Mouse (Mus musculus): ENCODE measurements around the gene Ggt1. TPM values are rescaled to one million over a fixed set of nuclear protein-coding genes. Genes with fewer than 3 reads are reported as not detected.

Ggt1 gene
- polyA plus RNA-seq, 1 experiment from 2014 or later: 2.1 TPM

GRCm38 (mm10) chr10:75626991-75627390, 65.6 kb downstream of the Ggt1 start:
- ChIA-PET CTCF (no interaction called here), POLR2A (no interaction called here)
- no peaks in the 10 kb centered on the region for H3K27me3 ChIP-seq
- TF ChIP-seq CTCF (IDR thresholded peaks at IDR 0.05): no peak
- in situ Hi-C loops (cut with MboI; ENCODE audit: low pct_unique_long_range_greater_than_20kb): no loop called here
- DNase-seq (ENCODE audit: low read depth, low spot score) (no peak), ATAC-seq (no peak)

- DNase-seq (ENCODE audit: low read depth, low spot score): no peak
- ChIA-PET POLR2A (no interaction called here), CTCF (no interaction called here)
- no peaks in the 10 kb centered on the region for H3K27me3 ChIP-seq
- no peak for ATAC-seq
- in situ Hi-C loops (cut with MboI; ENCODE audit: low pct_unique_long_range_greater_than_20kb): no loop called here
- TF ChIP-seq CTCF (IDR thresholded peaks at IDR 0.05): no peak
Measured at GRCm38 (mm10) chr10:75627490-75627889, 66.1 kb downstream of the Ggt1 start.

- DNase-seq (ENCODE audit: low read depth, low spot score) (no peak), ATAC-seq (no peak)
- CTCF ChIA-PET: no interaction called here
- in situ Hi-C loops (cut with MboI; ENCODE audit: low pct_unique_long_range_greater_than_20kb): no loop called here
- no peaks in the 10 kb centered on the region for H3K27me3 ChIP-seq
- POLR2A ChIA-PET: interaction anchor here (0.9 kb wide), 1 partner anchor 49 kb away, joined by 11 read pairs; no protein-coding TSS in a partner anchor
- TF ChIP-seq CTCF (IDR thresholded peaks at IDR 0.05): no peak
Measured at GRCm38 (mm10) chr10:75632633-75633032, 71.2 kb downstream of the Ggt1 start.

- ATAC-seq (no peak), DNase-seq (ENCODE audit: low read depth, low spot score) (no peak)
- no peaks in the 10 kb centered on the region for H3K27me3 ChIP-seq
- TF ChIP-seq CTCF (IDR thresholded peaks at IDR 0.05): no peak
- POLR2A ChIA-PET: interaction anchor here (0.9 kb wide), 1 partner anchor 49 kb away, joined by 11 read pairs; no protein-coding TSS in a partner anchor
- in situ Hi-C loops (cut with MboI; ENCODE audit: low pct_unique_long_range_greater_than_20kb): no loop called here
- CTCF ChIA-PET: interaction anchor here (1.2 kb wide), 1 partner anchor 47 kb away, joined by 5 read pairs; no protein-coding TSS in a partner anchor
Measured at GRCm38 (mm10) chr10:75633048-75633447, 71.6 kb downstream of the Ggt1 start.

- in situ Hi-C loops (cut with MboI; ENCODE audit: low pct_unique_long_range_greater_than_20kb): no loop called here
Measured at GRCm38 (mm10) chr10:75633576-75634139, 72.3 kb downstream of the Ggt1 start.

GRCm38 (mm10) chr10:75634610-75635009, 73.2 kb downstream of the Ggt1 start:
- ChIA-PET POLR2A (no interaction called here), CTCF (interaction anchor here (1.9 kb wide), 1 partner anchor 48 kb away, joined by 5 read pairs; no protein-coding TSS in a partner anchor)
- in situ Hi-C loops (cut with MboI; ENCODE audit: low pct_unique_long_range_greater_than_20kb): loop anchor here (5.0 kb wide), 1 partner anchor 47 kb away; the partner anchor contains the start of gene Ggt5
- DNase-seq (ENCODE audit: low read depth, low spot score): no peak
- no peak for TF ChIP-seq CTCF (IDR thresholded peaks at IDR 0.05)
- ATAC-seq: no peak
- no peaks in the 10 kb centered on the region for H3K27me3 ChIP-seq

More at GRCm38 (mm10) chr10:75633576-75634139, 72.3 kb downstream of the Ggt1 start:
- TF ChIP-seq CTCF (IDR thresholded peaks at IDR 0.05): no peak
- POLR2A ChIA-PET: no interaction called here
- no peak for DNase-seq (ENCODE audit: low read depth, low spot score)
- H3K27me3 ChIP-seq: no peaks in the 10 kb centered on the region
- CTCF ChIA-PET: interaction anchor here (1.2 kb wide), 1 partner anchor 48 kb away, joined by 5 read pairs; no protein-coding TSS in a partner anchor
- no peak for ATAC-seq

- no peak for TF ChIP-seq CTCF (IDR thresholded peaks at IDR 0.05)
- POLR2A ChIA-PET: no interaction called here
- ATAC-seq (no peak), DNase-seq (ENCODE audit: low read depth, low spot score) (no peak)
- CTCF ChIA-PET: interaction anchor here (0.8 to 1.9 kb wide), 3 partner anchors 20 to 48 kb away, joined by 3 to 6 read pairs (median 5); no protein-coding TSS in a partner anchor
- H3K27me3 ChIP-seq: no peaks in the 10 kb centered on the region
- in situ Hi-C loops (cut with MboI; ENCODE audit: low pct_unique_long_range_greater_than_20kb): loop anchor here (5.0 kb wide), 1 partner anchor 48 kb away; the partner anchor contains the start of gene Ggt5
Measured at GRCm38 (mm10) chr10:75635019-75635692, 73.8 kb downstream of the Ggt1 start.

GRCm38 (mm10) chr10:75635693-75636055, 74.3 kb downstream of the Ggt1 start:
- ATAC-seq (no peak), DNase-seq (ENCODE audit: low read depth, low spot score) (no peak)
- no peak for TF ChIP-seq CTCF (IDR thresholded peaks at IDR 0.05)
- ChIA-PET CTCF (interaction anchor here (0.8 to 1.9 kb wide), 3 partner anchors 19 to 49 kb away, joined by 3 to 6 read pairs (median 5); no protein-coding TSS in a partner anchor), POLR2A (no interaction called here)
- no peaks in the 10 kb centered on the region for H3K27me3 ChIP-seq
- in situ Hi-C loops (cut with MboI; ENCODE audit: low pct_unique_long_range_greater_than_20kb): loop anchor here (5.0 kb wide), 1 partner anchor 48 kb away; the partner anchor contains the start of gene Ggt5

Other genes with a start within 250 kb of the Ggt1 start
- 0.83 TPM for gene Adora2a, start 244.7 kb upstream of the Ggt1 start, polyA plus RNA-seq (2021)
- gene Upb1, start 160.5 kb upstream of the Ggt1 start, polyA plus RNA-seq (2021): not detected
- gene Snrpd3, start 44.1 kb upstream of the Ggt1 start, polyA plus RNA-seq (2021): 203 TPM
- 19.7 TPM for gene Gucd1, start 43.6 kb upstream of the Ggt1 start, polyA plus RNA-seq (2021)
- 2.0 TPM for gene Lrrc75b, start 1.3 kb upstream of the Ggt1 start, polyA plus RNA-seq (2021)
- not detected for gene Ggt5, start 27.7 kb downstream of the Ggt1 start, polyA plus RNA-seq (2021)
- 0.15 TPM for gene Susd2, start 82.4 kb downstream of the Ggt1 start, polyA plus RNA-seq (2021)
- 40.7 TPM for gene Cabin1, start 202.7 kb downstream of the Ggt1 start, polyA plus RNA-seq (2021)
- 128 TPM for gene Ddt, start 211.8 kb downstream of the Ggt1 start, polyA plus RNA-seq (2021)
- gene Gm20441, start 219.3 kb downstream of the Ggt1 start, polyA plus RNA-seq (2021): not detected
- gene Gstt3, start 219.8 kb downstream of the Ggt1 start, polyA plus RNA-seq (2021): 0.03 TPM
- 0.45 TPM for gene Gstt1, start 237.0 kb downstream of the Ggt1 start, polyA plus RNA-seq (2021)